Mouse (Mus musculus): Measurements from ENCODE around the gene Gm42715. TPM values are rescaled to one million over a fixed set of nuclear protein-coding genes. Genes with fewer than 3 reads are reported as not detected.

Gm42715 gene
- polyA plus RNA-seq, 1 experiment from 2014 or later, result 8.2 TPM

DNA sequence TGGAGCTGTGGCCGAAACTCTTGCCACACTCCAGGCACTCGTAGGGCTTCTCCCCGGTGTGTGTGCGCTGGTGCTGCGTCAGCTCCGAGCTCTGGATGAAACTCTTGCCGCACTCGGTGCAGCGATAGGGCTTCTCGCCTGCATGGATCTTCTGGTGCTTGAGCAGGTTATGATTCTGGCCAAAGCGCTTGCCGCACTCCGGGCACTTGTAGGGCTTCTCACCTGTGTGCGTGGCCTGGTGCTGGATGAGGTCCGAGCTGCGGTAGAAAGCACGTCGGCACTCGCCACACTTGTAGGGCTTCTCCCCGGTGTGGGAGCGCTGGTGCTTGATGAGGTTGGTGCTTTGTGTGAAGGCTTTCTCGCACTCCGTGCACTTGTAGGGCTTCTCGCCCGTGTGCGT is 92.2 kb downstream of the Gm42715 start:
- Histone ChIP-seq H3K4me3 (no peak overlapping the region), H3K4me1 (replicated peaks) (peaks cover 18% of the 10 kb centered on the region), H3K9me3 (replicated peaks) (no peaks in the 10 kb centered on the region), H3K4me2 (no peak overlapping the region), H3K9ac (no peak overlapping the region), H3K27ac (no peak overlapping the region), H3K27me3 (no peaks in the 10 kb centered on the region), H3K36me3 (peaks cover 60% of the 10 kb centered on the region)
- WGBS, result 96% methylated on average over 26 of the region's 26 CpGs
- no peak for ATAC-seq (replicated peaks; ENCODE audit: insufficient number of reproducible peaks, insufficient read depth, low FRiP score, low read depth)

GRCm38 (mm10) chr7:127613501-127613900 is 94.1 kb downstream of the Gm42715 start:
- peak overlapping the region; percentile 72 for H3K4me2 ChIP-seq
- H3K9ac ChIP-seq, result peak overlapping the region; percentile 92; the same call in 1 of the 2 replicates
- WGBS, result 69% methylated on average over 8 of the region's 8 CpGs
- H3K4me1 ChIP-seq (replicated peaks), result peaks cover 18% of the 10 kb centered on the region
- H3K27me3 ChIP-seq, result no peaks in the 10 kb centered on the region
- H3K36me3 ChIP-seq, result peaks cover 45% of the 10 kb centered on the region
- H3K4me3 ChIP-seq, result peak overlapping the region; percentile 89
- peak overlapping the region; percentile 90; the same call in 1 of the 2 replicates for H3K27ac ChIP-seq
- no peak for ATAC-seq (replicated peaks; ENCODE audit: insufficient number of reproducible peaks, insufficient read depth, low FRiP score, low read depth)
- no peaks in the 10 kb centered on the region for H3K9me3 ChIP-seq (replicated peaks)

- Histone ChIP-seq H3K27ac (peak overlapping the region; percentile 90), H3K9me3 (replicated peaks) (no peaks in the 10 kb centered on the region), H3K4me2 (peak overlapping the region; percentile 72), H3K9ac (peak overlapping the region; percentile 92), H3K4me1 (replicated peaks) (peaks cover 18% of the 10 kb centered on the region), H3K36me3 (peaks cover 39% of the 10 kb centered on the region), H3K4me3 (peak overlapping the region; percentile 89), H3K27me3 (no peaks in the 10 kb centered on the region)
- ATAC-seq (replicated peaks; ENCODE audit: insufficient number of reproducible peaks, insufficient read depth, low FRiP score, low read depth), result no peak
- 24% methylated on average over 8 of the region's 8 CpGs for WGBS
These were observed 94.7 kb downstream of the Gm42715 start for GRCm38 (mm10) chr7:127614091-127614490.

DNA sequence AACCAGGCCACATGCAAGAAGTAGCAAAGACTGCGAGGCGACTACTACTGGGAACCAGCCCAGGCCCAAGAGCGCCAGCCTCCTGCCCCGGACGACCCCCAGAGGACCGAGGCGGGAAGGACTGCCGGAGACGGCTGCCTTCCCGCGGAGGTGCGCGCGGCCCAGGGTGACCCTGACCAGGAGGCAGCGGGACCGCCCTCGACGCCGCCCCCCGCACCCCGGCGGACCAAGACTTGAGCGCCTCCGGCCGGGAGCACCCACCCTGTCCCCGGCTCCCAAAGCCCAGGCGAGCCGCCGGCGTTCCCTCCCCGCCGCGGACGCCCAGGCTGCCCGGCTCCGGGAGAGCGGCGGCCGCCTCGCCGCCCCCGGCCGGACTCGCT is 95.1 kb downstream of the Gm42715 start:
- no peaks in the 10 kb centered on the region for H3K9me3 ChIP-seq (replicated peaks)
- H3K4me3 ChIP-seq, result peak overlapping the region; percentile 89
- WGBS, result under 1% methylated on average over 44 of the region's 44 CpGs
- peak overlapping the region; percentile 72 for H3K4me2 ChIP-seq
- ATAC-seq (replicated peaks; ENCODE audit: insufficient number of reproducible peaks, insufficient read depth, low FRiP score, low read depth), result peak; percentile 71
- peak overlapping the region; percentile 92 for H3K9ac ChIP-seq
- peaks cover 35% of the 10 kb centered on the region for H3K36me3 ChIP-seq
- H3K4me1 ChIP-seq (replicated peaks), result peaks cover 18% of the 10 kb centered on the region
- H3K27me3 ChIP-seq, result no peaks in the 10 kb centered on the region
- H3K27ac ChIP-seq, result peak overlapping the region; percentile 90

GRCm38 (mm10) chr7:127614891-127615843 is 95.8 kb downstream of the Gm42715 start, which contains the start of gene Zfp629:
Gene Zfp629 (minus strand): TSS chr7:127615797.
- Histone ChIP-seq H3K9me3 (replicated peaks) (no peaks in the 10 kb centered on the region), H3K4me3 (peak within 1 kb of the TSS; percentile 89), H3K9ac (peak within 1 kb of the TSS; percentile 92), H3K36me3 (peaks cover 28% of the 10 kb centered on the region), H3K4me1 (replicated peaks) (peaks cover 18% of the 10 kb centered on the region), H3K27me3 (no peaks in the 10 kb centered on the region), H3K4me2 (peak within 1 kb of the TSS; percentile 72), H3K27ac (peak within 1 kb of the TSS; percentile 90)
- ATAC-seq (replicated peaks; ENCODE audit: insufficient number of reproducible peaks, insufficient read depth, low FRiP score, low read depth), result peak; percentile 88
- WGBS, result under 1% methylated on average over 45 of the region's 50 CpGs

DNA sequence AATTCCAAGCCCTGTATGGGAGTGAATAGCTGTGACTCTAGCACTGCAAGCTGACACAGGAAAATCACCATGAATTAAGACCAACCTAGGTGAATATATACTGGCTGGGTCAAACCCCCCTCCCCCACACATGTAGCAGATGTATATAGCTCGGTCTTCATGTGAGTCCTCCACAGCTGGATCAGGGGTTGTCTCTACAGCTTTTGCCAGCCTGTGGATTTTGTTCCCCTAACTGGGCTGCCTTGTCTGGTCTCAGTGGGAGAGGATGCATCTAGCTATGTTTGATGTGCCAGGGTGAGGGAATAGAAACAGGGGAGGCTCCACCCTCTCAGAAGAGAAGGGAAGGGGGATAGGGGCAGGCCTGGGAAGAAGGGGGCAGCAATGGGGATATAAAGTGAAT is 97.0 kb downstream of the Gm42715 start:
- WGBS, result 78% methylated on average over 1 of the region's 1 CpGs
- Histone ChIP-seq H3K27ac (no peak overlapping the region), H3K9ac (no peak overlapping the region), H3K27me3 (no peaks in the 10 kb centered on the region), H3K4me2 (no peak overlapping the region), H3K36me3 (peaks cover 16% of the 10 kb centered on the region), H3K9me3 (replicated peaks) (no peaks in the 10 kb centered on the region), H3K4me1 (replicated peaks) (peaks cover 18% of the 10 kb centered on the region), H3K4me3 (0 out of 2 replicates have a peak overlapping the region, but pooled peaks have one; percentile 89)
- no peak for ATAC-seq (replicated peaks; ENCODE audit: insufficient number of reproducible peaks, insufficient read depth, low FRiP score, low read depth)

Small RNA genes within 50 kb of the gene (microRNA-seq; reads per million reads assigned to microRNA genes)
- gene Gm47278, result not detected
- gene Mir7060, result not detected

Other genes starting within 250 kb of the Gm42715 start
- gene Sephs2, start 245.5 kb upstream of the Gm42715 start, polyA plus RNA-seq (2015; fragmentation: Nextera tagmentation; extraction: Ambion mirVana), result 51.9 and 54.8 TPM in 2 replicates
- 1.3 and 5.1 TPM in 2 replicates for gene Itgal, start 223.3 kb upstream of the Gm42715 start, polyA plus RNA-seq (2015; fragmentation: Nextera tagmentation; extraction: Ambion mirVana)
- 17.1 and 19.6 TPM in 2 replicates for gene Zfp768, start 174.0 kb upstream of the Gm42715 start, polyA plus RNA-seq (2015; fragmentation: Nextera tagmentation; extraction: Ambion mirVana)
- 4.6 and 5.6 TPM in 2 replicates for gene Zfp747, start 143.5 kb upstream of the Gm42715 start, polyA plus RNA-seq (2015; fragmentation: Nextera tagmentation; extraction: Ambion mirVana)
- gene 9130019O22Rik, start 132.4 kb upstream of the Gm42715 start, polyA plus RNA-seq (2015; fragmentation: Nextera tagmentation; extraction: Ambion mirVana), result 3.0 and 4.4 TPM in 2 replicates
- gene E430018J23Rik, start 126.0 kb upstream of the Gm42715 start, polyA plus RNA-seq (2015; fragmentation: Nextera tagmentation; extraction: Ambion mirVana), result 3.7 and 4.8 TPM in 2 replicates
- 4.8 and 6.3 TPM in 2 replicates for gene Zfp764, start 112.8 kb upstream of the Gm42715 start, polyA plus RNA-seq (2015; fragmentation: Nextera tagmentation; extraction: Ambion mirVana)
- 12.0 and 15.6 TPM in 2 replicates for gene Zfp688, start 97.5 kb upstream of the Gm42715 start, polyA plus RNA-seq (2015; fragmentation: Nextera tagmentation; extraction: Ambion mirVana)
- gene Zfp689, start 70.4 kb upstream of the Gm42715 start, polyA plus RNA-seq (2015; fragmentation: Nextera tagmentation; extraction: Ambion mirVana), result 3.9 and 5.6 TPM in 2 replicates
- gene Prr14, start 60.0 kb upstream of the Gm42715 start, polyA plus RNA-seq (2015; fragmentation: Nextera tagmentation; extraction: Ambion mirVana), result 27.7 and 32.6 TPM in 2 replicates
- gene Fbrs, start 40.4 kb upstream of the Gm42715 start, polyA plus RNA-seq (2015; fragmentation: Nextera tagmentation; extraction: Ambion mirVana), result 7.0 and 9.0 TPM in 2 replicates
- gene Srcap, start 7.6 kb upstream of the Gm42715 start, polyA plus RNA-seq (2015; fragmentation: Nextera tagmentation; extraction: Ambion mirVana), result 25.7 and 41.5 TPM in 2 replicates
- gene Tmem265, start 41.8 kb downstream of the Gm42715 start, polyA plus RNA-seq (2015; fragmentation: Nextera tagmentation; extraction: Ambion mirVana), result 2.9 and 4.1 TPM in 2 replicates
- gene Phkg2, start 53.8 kb downstream of the Gm42715 start, polyA plus RNA-seq (2015; fragmentation: Nextera tagmentation; extraction: Ambion mirVana), result 27.5 and 36.5 TPM in 2 replicates
- gene Ccdc189, start 69.0 kb downstream of the Gm42715 start, polyA plus RNA-seq (2015; fragmentation: Nextera tagmentation; extraction: Ambion mirVana), result 10.6 and 12.6 TPM in 2 replicates
- gene Rnf40, start 69.2 kb downstream of the Gm42715 start, polyA plus RNA-seq (2015; fragmentation: Nextera tagmentation; extraction: Ambion mirVana), result 27.9 and 32.3 TPM in 2 replicates
- gene Zfp629, start 96.2 kb downstream of the Gm42715 start, polyA plus RNA-seq (2015; fragmentation: Nextera tagmentation; extraction: Ambion mirVana), result 7.8 and 10.5 TPM in 2 replicates
- gene Bcl7c, start 189.3 kb downstream of the Gm42715 start, polyA plus RNA-seq (2015; fragmentation: Nextera tagmentation; extraction: Ambion mirVana), result 37.2 and 45.7 TPM in 2 replicates
- 4.7 and 8.4 TPM in 2 replicates for gene Ctf1, start 193.2 kb downstream of the Gm42715 start, polyA plus RNA-seq (2015; fragmentation: Nextera tagmentation; extraction: Ambion mirVana)
- gene Ctf2, start 212.6 kb downstream of the Gm42715 start, polyA plus RNA-seq (2015; fragmentation: Nextera tagmentation; extraction: Ambion mirVana), result 0.20 TPM in 1 of 2 replicates, not detected in the other
- 1.4 and 2.2 TPM in 2 replicates for gene Fbxl19, start 225.0 kb downstream of the Gm42715 start, polyA plus RNA-seq (2015; fragmentation: Nextera tagmentation; extraction: Ambion mirVana)